Mouse (Mus musculus) E14TG2a.4 (cell line): ENCODE results near the gene Arhgef28.

ENCODE experiments used
- H3K27me3 ChIP-seq: 2 replicates; pipeline ENCODE4 v1.6.1; 2014; ENCODE audit warnings: low read length, control low read depth; ENCODE audit not compliant: insufficient read depth
- H3K36me3 ChIP-seq: 2 replicates; pipeline ENCODE4 v1.6.1; 2014; ENCODE audit warnings: low read length, control low read depth; ENCODE audit not compliant: insufficient read depth
- H3K4me1 ChIP-seq: replicated peaks from 2 replicates; pipeline ENCODE4 v1.6.1; 2014; ENCODE audit warnings: low read depth, low read length, control low read depth
- H3K4me3 ChIP-seq: replicated peaks from 2 replicates; pipeline ENCODE4 v1.5.1; 2014; ENCODE audit warnings: mild to moderate bottlenecking, low read length
- H3K9me3 ChIP-seq: 2 replicates; pipeline ENCODE4 v1.6.1; 2014; ENCODE audit warnings: low read length, control low read depth
- CTCF ChIP-seq: conservative IDR thresholded peaks from 2 replicates; pipeline ENCODE4 v1.5.1; 2014; ENCODE audit warnings: low read length
- NANOG ChIP-seq: IDR thresholded peaks from 2 replicates; pipeline ENCODE4 v1.6.1; 2014; ENCODE audit warnings: borderline replicate concordance, low read length, mixed read lengths
- POU5F1 ChIP-seq: IDR thresholded peaks from 2 replicates; pipeline ENCODE4 v1.6.1; 2014; ENCODE audit warnings: low read length, borderline replicate concordance

Gene Arhgef28

GRCm38 (mm10) chr13:97988796-97989195 lies 217.4 kb downstream of the Arhgef28 start:
- 0 out of 2 replicates have a peak, but pooled peaks cover 5% of the 10 kb centered on the region for H3K4me1 ChIP-seq
- H3K36me3 ChIP-seq = peaks cover 11% of the 10 kb centered on the region; the same call in 1 of the 2 replicates
- no peak for TF ChIP-seq NANOG
- TF ChIP-seq POU5F1 = no peak
- no peak for TF ChIP-seq CTCF
- H3K4me3 ChIP-seq = no peak overlapping the region
- H3K27me3 ChIP-seq = no peaks in the 10 kb centered on the region
- no peaks in the 10 kb centered on the region for H3K9me3 ChIP-seq

- H3K36me3 ChIP-seq = peaks cover 11% of the 10 kb centered on the region; the same call in 1 of the 2 replicates
- no peak for TF ChIP-seq CTCF
- no peak for TF ChIP-seq NANOG
- TF ChIP-seq POU5F1 = no peak
- H3K4me1 ChIP-seq = peaks cover 7% of the 10 kb centered on the region
- H3K4me3 ChIP-seq = no peak overlapping the region
- no peaks in the 10 kb centered on the region for H3K9me3 ChIP-seq
- H3K27me3 ChIP-seq = no peaks in the 10 kb centered on the region
Observed at GRCm38 (mm10) chr13:97986691-97987090, 219.5 kb downstream of the Arhgef28 start.

GRCm38 (mm10) chr13:97977104-97977503 lies 229.1 kb downstream of the Arhgef28 start:
- Histone ChIP-seq H3K36me3 (peaks cover 11% of the 10 kb centered on the region), H3K4me1 (peaks cover 15% of the 10 kb centered on the region), H3K4me3 (no peak overlapping the region), H3K9me3 (no peaks in the 10 kb centered on the region), H3K27me3 (no peaks in the 10 kb centered on the region)
- no peak for TF ChIP-seq NANOG
- no peak for TF ChIP-seq CTCF
- TF ChIP-seq POU5F1 = no peak

GRCm38 (mm10) chr13:97976642-97977041 lies 229.6 kb downstream of the Arhgef28 start:
- Histone ChIP-seq H3K4me1 (peaks cover 12% of the 10 kb centered on the region), H3K36me3 (peaks cover 11% of the 10 kb centered on the region), H3K4me3 (no peak overlapping the region), H3K27me3 (no peaks in the 10 kb centered on the region), H3K9me3 (no peaks in the 10 kb centered on the region)
- TF ChIP-seq CTCF (no peak), NANOG (no peak), POU5F1 (no peak)

GRCm38 (mm10) chr13:97974532-97975194 lies 231.6 kb downstream of the Arhgef28 start:
- peaks cover 11% of the 10 kb centered on the region for H3K36me3 ChIP-seq
- no peaks in the 10 kb centered on the region for H3K27me3 ChIP-seq

GRCm38 (mm10) chr13:97973915-97974314 lies 232.3 kb downstream of the Arhgef28 start:
- Histone ChIP-seq H3K9me3 (no peaks in the 10 kb centered on the region), H3K27me3 (no peaks in the 10 kb centered on the region), H3K4me1 (peaks cover 11% of the 10 kb centered on the region), H3K4me3 (no peak overlapping the region), H3K36me3 (peaks cover 11% of the 10 kb centered on the region)
- TF ChIP-seq CTCF (no peak), POU5F1 (no peak), NANOG (no peak)

More at GRCm38 (mm10) chr13:97974532-97975194, 231.6 kb downstream of the Arhgef28 start:
- Histone ChIP-seq H3K9me3 (no peaks in the 10 kb centered on the region), H3K4me3 (no peak overlapping the region), H3K4me1 (peaks cover 9% of the 10 kb centered on the region)
- no peak for TF ChIP-seq POU5F1
- no peak for TF ChIP-seq NANOG
- no peak for TF ChIP-seq CTCF

- Histone ChIP-seq H3K9me3 (no peaks in the 10 kb centered on the region), H3K36me3 (peaks cover 8% of the 10 kb centered on the region), H3K4me1 (peaks cover 39% of the 10 kb centered on the region), H3K4me3 (no peak overlapping the region), H3K27me3 (no peaks in the 10 kb centered on the region)
- TF ChIP-seq CTCF (no peak), POU5F1 (no peak)
Observed at GRCm38 (mm10) chr13:97966077-97966476, 240.2 kb downstream of the Arhgef28 start.

GRCm38 (mm10) chr13:97964892-97965424 lies 241.3 kb downstream of the Arhgef28 start:
- Histone ChIP-seq H3K4me1 (peaks cover 44% of the 10 kb centered on the region), H3K4me3 (no peak overlapping the region), H3K9me3 (no peaks in the 10 kb centered on the region), H3K36me3 (peaks cover 8% of the 10 kb centered on the region), H3K27me3 (no peaks in the 10 kb centered on the region)
- TF ChIP-seq NANOG = no peak
- no peak for TF ChIP-seq CTCF
- no peak for TF ChIP-seq POU5F1

- H3K4me3 ChIP-seq = no peak overlapping the region
- H3K4me1 ChIP-seq = peaks cover 57% of the 10 kb centered on the region
- no peaks in the 10 kb centered on the region for H3K9me3 ChIP-seq
- peaks cover 9% of the 10 kb centered on the region for H3K27me3 ChIP-seq
- H3K36me3 ChIP-seq = peaks cover 4% of the 10 kb centered on the region; the same call in 1 of the 2 replicates
- TF ChIP-seq POU5F1 (no peak), CTCF (no peak), NANOG (no peak)
Observed at GRCm38 (mm10) chr13:97960142-97960541, 246.1 kb downstream of the Arhgef28 start.
